Mouse (Mus musculus) lung, adult 2 months (tissue): ENCODE data around the gene Cdx4.

ENCODE experiments used
- CTCF ChIP-seq: fragments of 200-500 bp; IDR thresholded peaks from 2 replicates; pipeline ENCODE4 v1.5.1; 2011; ENCODE audit warnings: mild to moderate bottlenecking, low read length, control low read depth; ENCODE audit not compliant: insufficient read depth
- POLR2A ChIP-seq: fragments of 200-500 bp; IDR thresholded peaks from 2 replicates; pipeline ENCODE4 v1.6.1; 2011; ENCODE audit warnings: low read depth, mild to moderate bottlenecking, control low read depth, low read length, borderline replicate concordance; ENCODE audit errors: extremely low read depth

- no peak for TF ChIP-seq CTCF
- no peak for TF ChIP-seq POLR2A
Measured at GRCm38 (mm10) chrX:103314146-103314545, 7.1 kb upstream of the Cdx4 start.
